Comparison of ENCODE assay signal across 7 mouse cellular contexts in the genomic region with DNA sequence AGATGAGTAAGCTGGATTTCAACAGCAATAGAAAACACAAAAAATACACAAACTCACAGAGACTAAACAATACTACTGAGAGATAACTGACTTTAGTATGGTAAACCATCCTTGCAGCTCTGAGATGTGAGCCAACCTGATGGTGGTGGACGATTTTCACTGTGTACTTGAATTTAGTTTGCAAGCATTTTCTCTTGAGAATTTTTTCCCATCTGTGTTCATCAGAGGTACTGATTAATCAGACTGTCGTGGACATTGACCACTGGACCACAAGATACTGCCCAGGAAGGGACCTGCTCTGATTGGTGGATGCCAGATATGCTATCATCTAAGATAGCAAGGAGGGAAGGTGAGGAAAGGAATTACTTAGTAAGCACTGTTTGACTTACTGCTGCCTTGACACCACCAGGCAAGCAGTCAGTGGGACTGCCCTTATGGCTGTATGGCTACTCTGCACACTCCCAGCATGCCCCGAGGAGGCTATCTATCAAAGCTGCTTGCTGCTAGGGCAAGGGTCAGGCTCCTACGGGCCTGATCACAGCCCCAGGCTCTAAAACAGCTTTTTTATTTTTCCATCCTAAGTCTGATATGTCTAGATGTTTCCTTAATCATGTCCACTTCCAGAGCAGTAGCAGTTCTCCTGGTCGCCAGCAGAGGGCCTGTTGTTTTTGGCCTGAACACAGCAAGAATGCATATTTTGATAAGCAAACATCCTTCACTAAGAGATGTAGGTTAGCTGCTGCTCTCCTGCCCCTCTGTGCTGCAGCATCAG.
DNase-seq lines count a peak whose midpoint lies in the region; ATAC-seq and TF ChIP-seq lines count a peak whose summit lies in the region.

No protein-coding gene starts in this region.

- no peak for ATAC-seq in liver, embryonic 11.5 days (replicated peaks; ENCODE audit: low FRiP score)
- ATAC-seq in forebrain, postnatal 0 days = peak; percentile 25; the same call in 1 of the 2 replicates
- ATAC-seq in stomach, embryonic 16.5 days (ENCODE audit: insufficient read depth, low FRiP score) = peak; percentile 44; the same call in 1 of the 2 replicates

- TF ChIP-seq POLR2A in liver, adult 2 months (IDR thresholded peaks at IDR 0.05; ENCODE audit: extremely low read depth, insufficient read depth, low read length) = no peak

- H3K27me3 ChIP-seq in liver, adult 2 months (ENCODE audit: control insufficient read depth, insufficient read depth, low read length) = no peaks in the 10 kb centered on the region
- H3K27me3 ChIP-seq in liver, embryonic 11.5 days (replicated peaks; ENCODE audit: control insufficient read depth, insufficient read depth, low read length) = no peaks in the 10 kb centered on the region
- no peaks in the 10 kb centered on the region for H3K27me3 ChIP-seq in forebrain, postnatal 0 days (ENCODE audit: insufficient read depth, low read length)
- no peaks in the 10 kb centered on the region for H3K27me3 ChIP-seq in stomach, embryonic 16.5 days (ENCODE audit: control insufficient read depth, insufficient read depth, low read length)

- 10% methylated on average over 5 of the region's 5 CpGs for WGBS in liver, adult 2 months
- 31% methylated on average over 5 of the region's 5 CpGs for WGBS in liver, embryonic 11.5 days
- WGBS in forebrain, postnatal 0 days = 62% methylated on average over 5 of the region's 5 CpGs
- WGBS in stomach, embryonic 16.5 days = 27% methylated on average over 5 of the region's 5 CpGs

- H3K79me2 ChIP-seq in liver, adult 2 months (ENCODE audit: control insufficient read depth, insufficient read depth, low read length) = no peaks in the 10 kb centered on the region

- H3K4me3 ChIP-seq in liver, adult 2 months (ENCODE audit: insufficient read depth, low read depth, low read length) = no peak overlapping the region
- H3K4me3 ChIP-seq in liver, embryonic 11.5 days (ENCODE audit: low read depth, low read length) = no peak overlapping the region
- no peak overlapping the region for H3K4me3 ChIP-seq in forebrain, postnatal 0 days (ENCODE audit: low read depth, low read length)
- no peak overlapping the region for H3K4me3 ChIP-seq in stomach, embryonic 16.5 days (replicated peaks; ENCODE audit: low read length)

- no peaks in the 10 kb centered on the region for H3K4me1 ChIP-seq in liver, adult 2 months (ENCODE audit: control insufficient read depth, insufficient read depth, low read length)
- no peaks in the 10 kb centered on the region for H3K4me1 ChIP-seq in liver, embryonic 11.5 days (replicated peaks; ENCODE audit: control insufficient read depth, insufficient read depth, low read length)
- no peaks in the 10 kb centered on the region for H3K4me1 ChIP-seq in forebrain, postnatal 0 days (ENCODE audit: insufficient read depth)
- no peaks in the 10 kb centered on the region for H3K4me1 ChIP-seq in stomach, embryonic 16.5 days (ENCODE audit: control insufficient read depth, insufficient read depth, low read length)

- no peaks in the 10 kb centered on the region for H3K9me3 ChIP-seq in liver, embryonic 11.5 days (ENCODE audit: control insufficient read depth, low read length)
- no peaks in the 10 kb centered on the region for H3K9me3 ChIP-seq in forebrain, postnatal 0 days (ENCODE audit: low read length)
- no peaks in the 10 kb centered on the region for H3K9me3 ChIP-seq in stomach, embryonic 16.5 days (replicated peaks; ENCODE audit: control insufficient read depth, low read length)

- no peak overlapping the region for H3K9ac ChIP-seq in liver, adult 2 months (ENCODE audit: low read depth, low read length)
- H3K9ac ChIP-seq in liver, embryonic 11.5 days (ENCODE audit: low read depth, low read length) = no peak overlapping the region
- no peak overlapping the region for H3K9ac ChIP-seq in forebrain, postnatal 0 days
- H3K9ac ChIP-seq in stomach, embryonic 16.5 days (ENCODE audit: low read length) = no peak overlapping the region

- peak; percentile 69; the same call in 1 of the 2 replicates for TF ChIP-seq CTCF in liver, adult 2 months (IDR thresholded peaks at IDR 0.05; ENCODE audit: low read depth, low read length)
- TF ChIP-seq CTCF in forebrain, postnatal 0 days (IDR thresholded peaks at IDR 0.05; ENCODE audit: low read depth) = peak; percentile 82

- no peak overlapping the region for H3K27ac ChIP-seq in liver, adult 2 months (replicated peaks; ENCODE audit: insufficient read depth, low read depth, low read length)
- H3K27ac ChIP-seq in liver, embryonic 11.5 days (ENCODE audit: low read depth, low read length) = no peak overlapping the region
- no peak overlapping the region for H3K27ac ChIP-seq in forebrain, postnatal 0 days (ENCODE audit: low read depth, low read length)
- H3K27ac ChIP-seq in stomach, embryonic 16.5 days (ENCODE audit: low read length) = no peak overlapping the region

- no peak overlapping the region for H3K4me2 ChIP-seq in liver, embryonic 11.5 days
- H3K4me2 ChIP-seq in forebrain, postnatal 0 days (ENCODE audit: low read depth) = no peak overlapping the region
- H3K4me2 ChIP-seq in stomach, embryonic 16.5 days (ENCODE audit: low read depth, low read length) = no peak overlapping the region

- no peaks in the 10 kb centered on the region for H3K36me3 ChIP-seq in liver, adult 2 months (ENCODE audit: control insufficient read depth, insufficient read depth, low read length)
- no peaks in the 10 kb centered on the region for H3K36me3 ChIP-seq in liver, embryonic 11.5 days (ENCODE audit: control insufficient read depth, insufficient read depth, low read length)
- no peaks in the 10 kb centered on the region for H3K36me3 ChIP-seq in forebrain, postnatal 0 days (ENCODE audit: insufficient read depth)
- no peaks in the 10 kb centered on the region for H3K36me3 ChIP-seq in stomach, embryonic 16.5 days (ENCODE audit: control insufficient read depth, insufficient read depth, low read length)

- DNase-seq in liver, adult 2 months (ENCODE audit: extremely low read depth, low read depth, low spot score) = peak; percentile 17
- DNase-seq in liver, embryonic 11.5 days (ENCODE audit: low spot score) = no peak
- DNase-seq in NIH3T3 (ENCODE audit: low read depth) = peak; percentile 57
- DNase-seq in brain, adult 2 months (ENCODE audit: low read depth, low spot score) = peak; percentile 82
- peak; percentile 39 for DNase-seq in forebrain, postnatal 0 days
- DNase-seq in left cerebral cortex, postnatal 4 days = peak; percentile 59

- intact Hi-C loops in left cerebral cortex, postnatal 4 days (cut with DNase I) = loop anchor here (10.0 kb wide), 1 partner anchor 66 kb away; a partner anchor contains a TSS
